Mouse (Mus musculus) kidney, embryonic 15.5 days (tissue): Measurements from ENCODE around the gene Col6a6. TPM values are rescaled to one million over a fixed set of nuclear protein-coding genes. Genes with fewer than 3 reads are reported as not detected.

Experiments used
- ATAC-seq: fragments of 200-750 bp; cut with Nextera tagmentation; replicated peaks from 2 replicates; pipeline ENCODE4 v1.8.0; 2017; ENCODE audit warnings: moderate TSS enrichment; ENCODE audit not compliant: low FRiP score
- H3K27ac ChIP-seq: fragments of 300-500 bp; sonication (generic); 2 replicates; pipeline ENCODE4 v1.5.1; 2015; ENCODE audit warnings: mild to moderate bottlenecking, inconsistent platforms
- H3K27me3 ChIP-seq: fragments of 300-500 bp; sonication (generic); 2 replicates; pipeline ENCODE4 v1.6.1; 2015; ENCODE audit warnings: inconsistent platforms
- H3K36me3 ChIP-seq: fragments of 300-500 bp; sonication (generic); 2 replicates; pipeline ENCODE4 v1.6.1; 2015; ENCODE audit warnings: inconsistent platforms
- H3K4me1 ChIP-seq: fragments of 300-500 bp; sonication (generic); 2 replicates; pipeline ENCODE4 v1.6.1; 2015; ENCODE audit warnings: inconsistent platforms
- H3K4me2 ChIP-seq: fragments of 300-500 bp; sonication (generic); 2 replicates; pipeline ENCODE4 v1.6.1; 2015; ENCODE audit warnings: moderate library complexity, mild to moderate bottlenecking, inconsistent platforms
- H3K4me3 ChIP-seq: fragments of 300-500 bp; sonication (generic); replicated peaks from 2 replicates; pipeline ENCODE4 v1.5.1; 2015; ENCODE audit warnings: mild to moderate bottlenecking, inconsistent platforms
- H3K9ac ChIP-seq: fragments of 300-500 bp; sonication (generic); 2 replicates; pipeline ENCODE4 v1.6.1; 2015; ENCODE audit warnings: mild to moderate bottlenecking, inconsistent platforms
- H3K9me3 ChIP-seq: fragments of 300-500 bp; sonication (generic); replicated peaks from 2 replicates; pipeline ENCODE4 v1.6.1; 2016; ENCODE audit warnings: inconsistent platforms
- WGBS: fragments of 180-500 bp; shearing (Covaris S2); methylation state at CpG from one replicate; pipeline ENCODE4 v1.1.7; 2015; ENCODE audit warnings: mixed read lengths; 5-methylcytosine and 5-hydroxymethylcytosine counted together
- polyA plus RNA-seq: library from polyadenylated mRNA; unstranded; fragments of >200 nt; fragmentation: Nextera tagmentation; extraction: Ambion mirVana; gene quantifications from 2 replicates; pipeline ENCODE4 v1.2.1, GENCODE M21; 2015

Col6a6 gene
- polyA plus RNA-seq, 1 experiment from 2014 or later: 2.0 TPM

DNA sequence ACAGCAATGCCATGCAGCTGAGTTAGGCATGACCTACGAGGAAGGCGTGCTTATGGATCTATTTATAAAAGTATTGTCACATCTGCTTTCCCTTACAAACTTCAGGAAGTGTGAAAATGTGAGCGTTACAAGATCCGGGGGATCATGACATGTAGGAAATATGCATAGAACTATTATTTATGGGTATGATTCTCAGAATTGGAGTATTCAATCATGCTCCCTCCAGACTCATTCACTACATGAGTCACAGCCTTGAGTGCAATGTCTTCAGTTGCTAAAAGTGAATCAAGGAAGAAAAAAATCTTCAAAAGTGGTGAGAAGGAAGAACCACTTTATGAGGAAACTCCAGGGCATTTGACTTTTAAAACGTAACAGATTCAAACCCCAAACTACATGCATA is 63.3 kb downstream of the Col6a6 start:
- H3K4me1 ChIP-seq: peaks cover 5% of the 10 kb centered on the region; the same call in 1 of the 2 replicates
- no peak overlapping the region for H3K9ac ChIP-seq
- WGBS: 61% methylated on average over 5 of the region's 5 CpGs
- no peak overlapping the region for H3K27ac ChIP-seq
- ATAC-seq: no peak
- no peaks in the 10 kb centered on the region for H3K27me3 ChIP-seq
- H3K4me2 ChIP-seq: no peak overlapping the region
- no peak overlapping the region for H3K4me3 ChIP-seq
- no peaks in the 10 kb centered on the region for H3K36me3 ChIP-seq
- no peaks in the 10 kb centered on the region for H3K9me3 ChIP-seq

- no peak overlapping the region for H3K4me3 ChIP-seq
- ATAC-seq: no peak
- H3K36me3 ChIP-seq: no peaks in the 10 kb centered on the region
- H3K27ac ChIP-seq: no peak overlapping the region
- no peak overlapping the region for H3K9ac ChIP-seq
- no peak overlapping the region for H3K4me2 ChIP-seq
- WGBS: 60% methylated on average over 5 of the region's 5 CpGs
- H3K27me3 ChIP-seq: no peaks in the 10 kb centered on the region
- peaks cover 4% of the 10 kb centered on the region; the same call in 1 of the 2 replicates for H3K4me1 ChIP-seq
- no peaks in the 10 kb centered on the region for H3K9me3 ChIP-seq
These were observed 63.8 kb downstream of the Col6a6 start for GRCm38 (mm10) chr9:105764127-105764526.

GRCm38 (mm10) chr9:105763625-105764024 is 64.3 kb downstream of the Col6a6 start:
- no peaks in the 10 kb centered on the region for H3K36me3 ChIP-seq
- no peak overlapping the region for H3K9ac ChIP-seq
- H3K27me3 ChIP-seq: no peaks in the 10 kb centered on the region
- 74% methylated on average over 3 of the region's 3 CpGs for WGBS
- H3K4me2 ChIP-seq: no peak overlapping the region
- no peaks in the 10 kb centered on the region for H3K9me3 ChIP-seq
- ATAC-seq: no peak
- H3K27ac ChIP-seq: no peak overlapping the region
- peaks cover 9% of the 10 kb centered on the region for H3K4me1 ChIP-seq
- no peak overlapping the region for H3K4me3 ChIP-seq

GRCm38 (mm10) chr9:105762274-105762673 is 65.7 kb downstream of the Col6a6 start:
- no peak for ATAC-seq
- H3K27me3 ChIP-seq: no peaks in the 10 kb centered on the region
- H3K36me3 ChIP-seq: no peaks in the 10 kb centered on the region
- no peak overlapping the region for H3K9ac ChIP-seq
- H3K4me2 ChIP-seq: no peak overlapping the region
- no peaks in the 10 kb centered on the region for H3K9me3 ChIP-seq
- H3K4me1 ChIP-seq: peaks cover 15% of the 10 kb centered on the region
- no peak overlapping the region for H3K4me3 ChIP-seq
- 81% methylated on average over 7 of the region's 7 CpGs for WGBS
- H3K27ac ChIP-seq: no peak overlapping the region

DNA sequence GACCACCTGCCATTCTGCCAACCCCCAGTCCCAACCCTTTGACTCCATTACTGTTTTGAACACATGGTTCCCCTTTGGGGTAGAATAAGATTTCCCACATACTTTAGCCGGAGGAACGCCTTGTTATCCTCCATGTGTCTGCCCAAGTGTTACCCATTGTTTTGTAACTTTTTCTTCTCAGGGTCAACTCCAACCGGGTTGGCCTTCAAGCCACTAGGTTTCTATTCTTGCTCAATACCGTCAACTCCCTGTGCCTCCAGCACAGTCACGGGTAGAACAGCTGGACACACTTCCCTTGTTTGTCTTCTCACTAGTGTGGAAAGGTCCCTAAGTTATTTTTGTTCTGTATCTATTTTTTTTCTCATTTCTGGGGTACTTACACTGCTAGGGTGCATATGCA is 69.1 kb downstream of the Col6a6 start:
- no peak overlapping the region for H3K4me2 ChIP-seq
- H3K4me1 ChIP-seq: peaks cover 11% of the 10 kb centered on the region; the same call in 1 of the 2 replicates
- no peak overlapping the region for H3K27ac ChIP-seq
- H3K36me3 ChIP-seq: no peaks in the 10 kb centered on the region
- ATAC-seq: no peak
- WGBS: 60% methylated on average over 5 of the region's 5 CpGs
- no peak overlapping the region for H3K4me3 ChIP-seq
- H3K27me3 ChIP-seq: no peaks in the 10 kb centered on the region
- H3K9me3 ChIP-seq: no peaks in the 10 kb centered on the region
- H3K9ac ChIP-seq: no peak overlapping the region

DNA sequence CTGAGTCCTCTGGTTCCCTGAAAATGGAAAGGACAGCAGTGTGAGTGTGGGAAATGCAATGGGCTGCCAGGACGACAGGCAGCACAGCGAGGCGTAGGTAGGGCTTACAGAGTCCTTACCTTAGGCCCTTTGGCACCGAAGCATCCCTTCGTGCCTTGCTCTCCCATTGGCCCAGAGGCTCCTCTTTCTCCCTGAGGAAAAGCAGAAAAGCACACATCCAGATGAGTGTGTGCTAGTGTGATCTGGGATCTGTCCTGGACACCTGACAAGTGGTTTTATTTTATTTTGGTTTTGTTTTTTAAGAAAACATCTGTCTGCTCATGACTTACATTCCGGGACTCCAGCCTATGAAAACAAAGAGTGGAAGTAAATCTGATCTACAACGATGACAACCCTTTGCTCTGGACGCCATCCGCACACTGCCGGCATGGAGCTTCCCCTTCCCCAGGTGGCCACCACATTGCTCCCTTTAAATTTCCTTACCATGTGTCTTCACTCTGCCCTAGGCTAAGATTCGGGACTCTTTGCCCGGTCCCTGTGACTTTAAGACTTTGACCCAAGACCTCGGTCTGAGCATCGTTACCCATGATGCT is 69.7 kb downstream of the Col6a6 start:
- H3K27me3 ChIP-seq: no peaks in the 10 kb centered on the region
- H3K9me3 ChIP-seq: no peaks in the 10 kb centered on the region
- H3K36me3 ChIP-seq: no peaks in the 10 kb centered on the region
- no peak overlapping the region for H3K9ac ChIP-seq
- no peak overlapping the region for H3K4me2 ChIP-seq
- no peak overlapping the region for H3K27ac ChIP-seq
- WGBS: 46% methylated on average over 14 of the region's 14 CpGs
- peaks cover 11% of the 10 kb centered on the region; the same call in 1 of the 2 replicates for H3K4me1 ChIP-seq
- peak; percentile 69 for ATAC-seq
- H3K4me3 ChIP-seq: no peak overlapping the region

DNA sequence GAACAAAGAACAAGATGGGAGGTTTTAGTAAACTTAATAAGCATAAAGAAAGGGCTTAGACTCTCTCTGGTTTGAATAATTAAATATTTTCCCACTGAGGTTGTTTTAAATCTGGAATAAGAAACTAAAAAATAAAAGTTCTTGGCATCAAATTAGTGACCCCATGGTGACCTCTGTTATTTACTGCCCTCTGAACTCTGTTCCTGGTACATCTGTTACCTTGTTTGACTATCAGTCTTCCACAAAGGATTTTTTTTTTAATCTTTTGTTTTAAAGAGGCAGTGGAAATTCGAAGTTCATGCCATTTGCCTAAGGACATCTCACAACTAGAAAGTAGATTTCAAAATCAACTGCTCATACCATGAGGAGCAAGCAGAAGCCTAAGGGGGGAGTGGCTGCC is 73.7 kb downstream of the Col6a6 start:
- Histone ChIP-seq H3K27ac (no peak overlapping the region), H3K36me3 (no peaks in the 10 kb centered on the region), H3K9ac (no peak overlapping the region), H3K4me2 (no peak overlapping the region), H3K4me1 (peaks cover 11% of the 10 kb centered on the region; the same call in 1 of the 2 replicates), H3K9me3 (no peaks in the 10 kb centered on the region), H3K27me3 (no peaks in the 10 kb centered on the region), H3K4me3 (no peak overlapping the region)
- no peak for ATAC-seq
- WGBS: 74% methylated on average over 1 of the region's 1 CpGs

DNA sequence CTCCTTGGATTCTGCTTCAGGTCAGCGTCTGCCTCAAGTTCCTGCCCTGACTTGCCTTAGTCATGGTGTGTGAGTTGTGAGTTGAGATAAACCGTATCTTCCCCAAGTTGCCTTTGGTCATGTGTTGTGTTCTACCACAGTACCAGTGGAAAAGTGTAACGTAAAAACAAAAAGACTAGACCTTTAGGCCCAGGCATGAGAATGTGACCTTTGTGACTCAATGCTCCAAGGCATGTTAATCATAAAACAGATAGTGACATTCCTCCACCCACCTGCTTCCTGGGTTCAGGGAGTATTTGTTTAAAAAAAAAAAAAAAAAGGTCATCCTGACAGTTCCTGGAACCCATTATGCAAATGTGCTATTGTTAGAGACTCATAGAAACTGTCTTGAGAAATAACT is 82.1 kb downstream of the Col6a6 start:
- no peaks in the 10 kb centered on the region for H3K4me1 ChIP-seq
- ATAC-seq: no peak
- WGBS: 86% methylated on average over 3 of the region's 3 CpGs
- H3K36me3 ChIP-seq: no peaks in the 10 kb centered on the region
- no peak overlapping the region for H3K4me3 ChIP-seq
- H3K9ac ChIP-seq: no peak overlapping the region
- H3K4me2 ChIP-seq: no peak overlapping the region
- peaks cover 3% of the 10 kb centered on the region; the same call in 1 of the 2 replicates for H3K9me3 ChIP-seq
- H3K27me3 ChIP-seq: no peaks in the 10 kb centered on the region
- H3K27ac ChIP-seq: no peak overlapping the region

- no peak overlapping the region for H3K4me2 ChIP-seq
- H3K27ac ChIP-seq: no peak overlapping the region
- H3K27me3 ChIP-seq: no peaks in the 10 kb centered on the region
- 76% methylated on average over 2 of the region's 2 CpGs for WGBS
- H3K9me3 ChIP-seq: no peaks in the 10 kb centered on the region
- H3K4me3 ChIP-seq: no peak overlapping the region
- no peak for ATAC-seq
- no peak overlapping the region for H3K9ac ChIP-seq
- 0 out of 2 replicates have a peak, but pooled peaks cover 3% of the 10 kb centered on the region for H3K4me1 ChIP-seq
- no peaks in the 10 kb centered on the region for H3K36me3 ChIP-seq
These were observed 87.5 kb downstream of the Col6a6 start for GRCm38 (mm10) chr9:105740413-105740812.

DNA sequence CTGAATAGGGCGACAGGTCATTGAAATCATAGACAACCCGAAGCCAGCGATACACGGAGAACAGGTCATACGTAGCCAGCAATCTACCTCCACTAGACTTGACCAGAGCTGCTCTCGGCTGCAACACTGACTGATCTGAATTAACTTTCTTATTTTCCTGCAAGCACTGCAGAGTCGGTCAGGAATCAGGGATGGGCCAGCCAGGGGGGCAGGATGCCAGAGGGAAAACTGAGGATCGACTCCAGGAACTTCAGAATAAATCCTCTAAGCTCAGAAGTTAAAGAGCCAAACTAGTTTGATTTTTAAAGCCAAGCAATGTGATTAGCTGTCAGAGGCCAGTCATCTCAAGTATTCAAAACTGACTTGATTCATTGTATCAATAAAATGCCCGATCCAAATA is 88.5 kb downstream of the Col6a6 start:
- H3K27ac ChIP-seq: no peak overlapping the region
- no peaks in the 10 kb centered on the region for H3K27me3 ChIP-seq
- no peak for ATAC-seq
- 0 out of 2 replicates have a peak, but pooled peaks cover 3% of the 10 kb centered on the region for H3K4me1 ChIP-seq
- 84% methylated on average over 9 of the region's 9 CpGs for WGBS
- H3K4me2 ChIP-seq: no peak overlapping the region
- H3K9me3 ChIP-seq: no peaks in the 10 kb centered on the region
- no peak overlapping the region for H3K4me3 ChIP-seq
- H3K9ac ChIP-seq: no peak overlapping the region
- no peaks in the 10 kb centered on the region for H3K36me3 ChIP-seq

- H3K4me3 ChIP-seq: no peak overlapping the region
- WGBS: 41% methylated on average over 8 of the region's 8 CpGs
- H3K9ac ChIP-seq: no peak overlapping the region
- H3K4me2 ChIP-seq: no peak overlapping the region
- H3K27me3 ChIP-seq: no peaks in the 10 kb centered on the region
- no peaks in the 10 kb centered on the region for H3K9me3 ChIP-seq
- H3K27ac ChIP-seq: no peak overlapping the region
- ATAC-seq: no peak
- 0 out of 2 replicates have a peak, but pooled peaks cover 3% of the 10 kb centered on the region for H3K4me1 ChIP-seq
- H3K36me3 ChIP-seq: no peaks in the 10 kb centered on the region
These were observed 90.5 kb downstream of the Col6a6 start for GRCm38 (mm10) chr9:105737448-105737847.

DNA sequence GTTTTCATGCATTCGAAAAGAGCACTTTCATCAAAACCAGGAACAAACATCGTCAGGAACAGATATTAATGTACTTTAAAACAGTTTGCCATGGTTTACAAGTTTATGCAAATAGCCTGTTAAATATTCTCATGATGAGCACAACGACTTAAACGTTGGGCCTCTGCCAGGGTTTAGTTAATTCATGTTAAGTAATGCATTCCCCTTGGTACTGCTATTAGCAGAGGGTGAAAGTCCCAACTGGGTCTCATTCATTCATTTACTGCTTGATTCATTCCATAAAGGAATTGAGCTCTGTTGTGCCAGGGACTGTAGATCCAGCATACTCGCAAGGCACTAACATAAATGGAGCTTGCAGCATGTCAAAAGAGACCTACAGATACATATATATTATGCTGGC is 92.8 kb downstream of the Col6a6 start:
- no peaks in the 10 kb centered on the region for H3K27me3 ChIP-seq
- H3K36me3 ChIP-seq: no peaks in the 10 kb centered on the region
- no peak overlapping the region for H3K9ac ChIP-seq
- H3K27ac ChIP-seq: no peak overlapping the region
- no peak for ATAC-seq
- H3K9me3 ChIP-seq: no peaks in the 10 kb centered on the region
- no peak overlapping the region for H3K4me2 ChIP-seq
- WGBS: 80% methylated on average over 5 of the region's 5 CpGs
- H3K4me3 ChIP-seq: no peak overlapping the region
- 0 out of 2 replicates have a peak, but pooled peaks cover 3% of the 10 kb centered on the region for H3K4me1 ChIP-seq

DNA sequence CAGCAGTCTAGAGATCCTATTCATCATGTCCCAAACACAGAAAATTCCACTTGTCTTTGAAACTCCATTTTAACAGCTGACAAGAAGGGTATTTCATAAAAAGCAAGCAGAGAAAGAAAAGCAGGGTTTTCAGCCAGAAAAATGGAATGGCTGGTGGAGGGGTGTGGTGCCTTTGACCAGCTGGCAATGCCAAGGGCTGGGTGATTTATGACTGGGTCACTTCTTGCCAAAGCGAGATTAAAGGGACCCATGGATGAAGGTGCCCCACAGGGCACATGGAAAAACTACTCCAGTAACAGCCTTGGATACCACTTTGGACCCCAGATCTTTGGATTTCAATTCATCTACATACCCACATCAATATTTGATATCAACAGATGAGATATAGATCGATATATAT is 93.3 kb downstream of the Col6a6 start:
- H3K9me3 ChIP-seq: no peaks in the 10 kb centered on the region
- no peak for ATAC-seq
- no peak overlapping the region for H3K4me2 ChIP-seq
- H3K4me3 ChIP-seq: no peak overlapping the region
- H3K36me3 ChIP-seq: no peaks in the 10 kb centered on the region
- H3K27ac ChIP-seq: no peak overlapping the region
- no peak overlapping the region for H3K9ac ChIP-seq
- no peaks in the 10 kb centered on the region for H3K27me3 ChIP-seq
- 69% methylated on average over 2 of the region's 2 CpGs for WGBS
- H3K4me1 ChIP-seq: 0 out of 2 replicates have a peak, but pooled peaks cover 3% of the 10 kb centered on the region
